Mouse (Mus musculus): ENCODE results near the gene Akap8l.

Gene Akap8l

DNA sequence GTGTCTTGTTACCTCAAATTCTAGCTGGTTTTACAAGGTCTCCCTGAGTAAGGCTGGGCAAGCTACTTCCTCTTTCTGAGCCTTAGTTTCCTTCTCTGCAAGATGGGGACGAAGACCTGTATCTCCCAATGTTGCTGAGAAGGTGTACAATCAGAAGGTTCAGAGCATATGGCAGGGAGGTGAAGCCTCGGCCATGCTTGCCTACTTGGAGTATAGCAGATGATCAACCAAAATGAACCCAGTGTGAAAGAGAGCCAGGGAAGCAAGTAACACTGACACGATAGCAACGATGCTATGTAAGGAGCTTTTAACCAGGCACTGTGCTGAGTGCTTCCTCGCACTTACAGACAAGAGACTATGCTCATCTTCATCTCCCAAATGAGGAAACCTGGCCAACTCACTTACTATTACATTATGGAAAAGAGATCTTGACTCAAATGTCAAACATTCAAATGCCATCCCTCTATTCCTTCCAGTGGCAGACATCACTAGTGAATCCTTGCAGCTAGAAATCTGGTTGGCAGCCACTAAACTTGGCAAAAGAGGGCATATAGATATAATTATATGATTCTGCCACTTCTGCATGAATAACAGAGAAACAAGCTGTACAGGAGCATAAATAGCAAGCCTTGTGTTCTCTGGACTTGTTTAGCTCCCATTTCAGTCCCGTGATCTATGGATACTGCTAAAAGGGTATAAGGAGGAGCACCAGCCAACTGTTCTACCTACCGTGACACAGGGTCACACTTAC is 8.0 kb upstream of the Akap8l start:
- DNase-seq (ENCODE audit: low spot score): no peak

GRCm38 (mm10) chr17:32356766-32357760 is 6.7 kb upstream of the Akap8l start:
- DNase-seq (ENCODE audit: low spot score): no peak

DNA sequence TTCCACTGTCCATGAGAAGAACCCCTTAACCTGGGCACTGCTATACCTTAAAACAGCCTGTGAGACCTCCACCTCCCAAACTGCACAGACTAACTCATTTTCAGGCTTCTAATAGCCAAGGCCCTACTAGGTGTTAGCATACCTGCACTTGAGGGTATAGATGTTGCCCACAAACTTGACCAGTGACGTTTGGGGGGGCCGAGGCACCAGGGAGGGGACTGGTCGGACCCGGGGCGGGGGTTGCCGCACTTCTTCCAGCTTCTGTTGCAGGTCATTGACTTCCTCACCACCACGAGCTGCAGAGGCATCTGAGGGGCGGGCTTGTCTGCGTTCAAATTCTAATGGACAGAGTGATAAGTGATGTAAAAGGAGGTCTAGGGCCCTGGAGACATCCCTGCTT is 5.9 kb upstream of the Akap8l start:
- DNase-seq (ENCODE audit: low spot score): no peak

- DNase-seq (ENCODE audit: low spot score): no peak
Measured at GRCm38 (mm10) chr17:32355031-32355430, 4.6 kb upstream of the Akap8l start.

DNA sequence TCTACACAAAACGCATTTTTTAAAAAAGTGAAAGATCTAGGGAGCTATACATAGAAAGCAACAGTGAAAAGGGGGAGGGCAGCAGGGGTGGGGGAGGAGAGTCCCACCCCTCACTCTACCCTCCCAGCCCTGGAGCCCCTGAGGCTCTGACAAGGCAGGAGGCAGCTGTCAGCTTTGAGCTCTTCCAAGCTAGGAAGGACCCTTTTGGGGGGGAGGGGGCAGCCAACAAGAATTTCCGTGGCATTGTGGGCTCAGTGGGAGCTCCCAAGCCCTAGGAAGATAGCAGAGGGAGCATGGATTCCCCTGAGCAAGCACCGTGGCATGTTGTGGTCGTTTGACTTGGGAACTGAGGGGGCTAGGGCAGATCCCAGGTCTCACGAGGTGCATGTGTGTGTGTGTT is 3.8 kb upstream of the Akap8l start:
- DNase-seq (ENCODE audit: low spot score): no peak

GRCm38 (mm10) chr17:32353696-32354095 is 3.3 kb upstream of the Akap8l start:
- DNase-seq (ENCODE audit: low spot score): no peak

- DNase-seq (ENCODE audit: low spot score): no peak
Measured at GRCm38 (mm10) chr17:32351726-32352125, 1.3 kb upstream of the Akap8l start.

DNA sequence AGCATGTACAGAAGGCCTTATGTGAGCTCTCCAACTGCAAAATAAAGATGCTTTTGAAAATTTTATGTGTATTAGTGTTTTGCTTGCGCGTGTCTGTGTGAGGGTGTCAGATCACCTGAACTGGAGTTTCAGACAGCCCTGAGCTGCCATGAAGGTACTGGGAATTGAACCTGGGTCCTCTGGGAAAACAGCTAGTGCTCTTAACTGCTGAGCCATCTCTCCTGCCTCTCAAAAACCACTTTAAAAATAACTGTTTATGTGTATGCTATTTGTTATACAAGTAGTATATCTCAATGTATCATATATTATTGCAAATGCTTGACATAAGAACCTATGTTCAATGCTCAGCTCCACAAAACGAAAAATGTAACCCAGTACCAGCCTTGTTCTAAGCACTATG is 862 bp upstream of the Akap8l start:
- no peak for DNase-seq (ENCODE audit: low spot score)

- DNase-seq (ENCODE audit: low spot score): no peak
Measured at GRCm38 (mm10) chr17:32349851-32350381, 491 bp downstream of the Akap8l start.

DNA sequence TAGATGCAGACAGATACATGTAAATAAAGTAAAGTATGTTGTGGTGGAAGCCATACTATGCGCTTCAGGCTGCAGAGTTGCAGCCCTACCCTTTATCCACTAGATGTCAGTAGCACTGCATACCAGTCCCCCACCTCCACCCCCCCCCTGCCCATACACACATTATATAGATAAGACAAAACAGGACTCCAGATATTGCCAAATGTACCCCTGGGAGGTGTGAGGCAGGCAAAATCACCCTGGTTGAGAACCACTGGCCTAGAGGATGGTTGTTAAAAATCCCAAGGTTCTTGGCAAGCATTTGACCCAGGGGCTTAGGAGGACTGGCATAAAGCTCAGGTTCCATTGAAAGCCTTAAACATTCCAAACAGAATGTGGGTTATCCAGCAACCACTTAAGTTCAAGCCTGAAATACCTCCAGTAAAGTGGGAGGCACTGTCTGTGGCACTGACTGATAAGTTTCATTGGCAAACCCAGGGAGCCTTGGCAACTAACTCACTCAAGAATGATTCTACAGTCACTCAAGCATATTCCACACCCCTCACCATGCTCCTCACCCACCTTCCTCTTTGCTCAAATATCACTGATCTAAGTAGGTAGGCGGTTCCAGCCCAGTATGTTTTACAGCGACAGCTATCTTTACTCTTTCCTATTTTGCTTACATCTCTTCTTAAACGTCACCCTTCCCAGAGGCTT is 1.2 kb downstream of the Akap8l start:
- DNase-seq (ENCODE audit: low spot score): peak; percentile 52

DNA sequence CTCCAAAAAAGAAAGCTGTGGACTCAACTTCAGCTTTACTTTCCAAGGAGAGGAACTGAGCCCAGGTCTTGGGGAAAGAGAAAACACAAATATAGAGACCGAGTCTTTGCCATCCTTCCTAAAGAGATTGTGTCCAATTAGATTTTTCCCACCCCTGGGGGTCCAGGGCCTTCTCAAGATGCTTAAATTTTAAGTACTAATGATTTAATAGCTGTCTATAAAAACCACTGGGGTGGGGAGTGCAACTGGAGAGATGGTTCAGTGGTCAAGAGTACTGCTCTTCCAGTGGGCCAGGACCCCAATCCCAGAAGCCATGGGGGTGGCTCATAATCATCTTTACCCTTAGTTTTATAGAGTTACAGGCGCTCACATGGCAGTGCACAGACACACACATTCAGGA is 2.0 kb downstream of the Akap8l start:
- DNase-seq (ENCODE audit: low spot score): no peak

GRCm38 (mm10) chr17:32341102-32341501 is 9.3 kb downstream of the Akap8l start:
- no peak for DNase-seq (ENCODE audit: low spot score)

GRCm38 (mm10) chr17:32340110-32340509 is 10.3 kb downstream of the Akap8l start:
- no peak for DNase-seq (ENCODE audit: low spot score)

DNA sequence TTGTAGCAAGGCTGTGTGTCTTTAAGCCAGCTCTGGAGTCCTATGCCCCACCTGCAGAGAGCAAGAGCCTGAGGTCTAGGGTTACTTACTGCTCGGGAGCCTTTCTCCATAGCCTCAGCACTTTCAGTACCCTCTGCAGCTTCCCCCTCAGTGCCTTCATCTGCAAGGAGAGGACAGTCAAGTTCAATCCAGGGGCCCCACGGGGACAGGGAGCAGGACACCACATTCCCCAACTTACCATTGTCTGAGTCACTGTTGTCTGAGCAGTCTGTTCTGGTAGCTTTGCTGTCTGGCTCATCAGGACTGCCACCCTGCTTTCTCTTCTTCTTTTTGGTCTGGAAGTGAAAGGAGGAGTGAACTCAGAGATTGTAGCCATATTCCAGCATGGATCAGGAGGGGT is 14.5 kb downstream of the Akap8l start:
- DNase-seq (ENCODE audit: low spot score): no peak

GRCm38 (mm10) chr17:32334921-32335320 is 15.5 kb downstream of the Akap8l start:
- DNase-seq (ENCODE audit: low spot score): no peak

DNA sequence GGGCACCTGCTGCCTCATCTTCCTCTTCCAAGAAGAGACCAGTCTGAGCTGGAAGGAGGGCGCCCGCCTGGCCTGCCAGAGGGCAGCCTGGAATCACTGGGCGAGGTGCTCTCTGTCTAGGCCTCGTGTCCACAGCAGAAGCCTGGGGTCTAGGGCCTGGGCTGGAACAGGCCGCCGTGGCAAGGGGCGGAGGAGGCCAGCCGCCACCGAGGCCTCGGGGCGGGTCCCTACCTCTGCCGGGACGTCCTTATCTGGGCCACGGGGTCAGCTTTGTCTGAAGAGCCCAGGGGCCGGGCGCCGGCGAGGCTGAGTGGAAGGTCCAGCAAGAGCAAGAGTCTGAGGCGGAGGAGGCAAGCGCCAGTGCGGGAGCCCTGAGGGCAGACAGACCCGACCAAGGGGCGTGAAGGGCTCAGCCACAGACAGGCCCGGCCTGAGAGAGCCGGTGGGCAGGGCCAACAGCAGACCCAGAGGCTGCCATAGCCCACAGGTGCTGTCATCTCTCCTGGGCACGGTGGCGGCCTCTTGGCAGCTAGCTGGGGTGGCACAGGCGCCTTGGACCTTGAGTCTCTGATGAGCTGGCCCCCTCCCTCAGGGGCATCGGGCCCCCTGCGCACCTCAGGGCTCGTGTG is 16.6 kb downstream of the Akap8l start:
- DNase-seq (ENCODE audit: low spot score): no peak

- no peak for DNase-seq (ENCODE audit: low spot score)
Measured at GRCm38 (mm10) chr17:32327501-32327900, 22.9 kb downstream of the Akap8l start.

DNA sequence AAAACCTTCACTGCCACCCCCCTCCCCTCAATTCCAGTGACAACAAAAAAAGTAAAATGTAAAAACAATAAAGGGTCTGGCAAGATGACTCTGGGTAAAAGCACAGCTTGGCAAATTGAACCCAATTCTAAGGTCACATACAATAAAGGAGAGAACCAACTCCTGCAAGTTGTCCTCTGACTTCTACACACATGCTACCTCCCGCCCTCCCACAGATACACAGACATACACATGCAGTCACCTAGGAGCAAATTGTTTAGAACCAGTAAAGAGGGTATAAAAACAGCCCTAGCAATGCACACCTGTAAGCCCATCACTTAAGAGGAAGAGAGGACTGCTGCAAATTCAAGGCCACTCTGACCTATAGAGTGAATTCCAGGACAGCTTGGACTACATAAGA is 27.6 kb downstream of the Akap8l start:
- DNase-seq (ENCODE audit: low spot score): no peak

GRCm38 (mm10) chr17:32321836-32322235 is 28.6 kb downstream of the Akap8l start:
- no peak for DNase-seq (ENCODE audit: low spot score)

DNA sequence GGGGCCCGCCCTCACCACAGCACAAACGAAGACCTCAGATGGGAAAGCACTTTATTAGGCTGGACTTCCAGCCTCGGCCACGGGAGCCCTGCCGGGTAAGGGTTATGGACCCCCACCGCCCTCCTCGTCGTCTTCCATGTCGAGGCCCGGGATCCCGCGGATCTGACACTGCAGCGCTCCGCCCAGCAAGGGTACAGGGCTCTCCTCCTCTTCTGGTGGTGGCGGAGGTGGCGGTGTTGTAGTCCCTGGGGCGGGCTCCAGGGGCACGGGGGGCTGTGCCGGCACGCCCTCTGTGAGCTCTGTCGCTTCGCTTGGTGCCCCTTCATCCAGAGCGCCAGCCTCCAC is 29.0 kb downstream of the Akap8l start:
- no peak for DNase-seq (ENCODE audit: low spot score)

DNA sequence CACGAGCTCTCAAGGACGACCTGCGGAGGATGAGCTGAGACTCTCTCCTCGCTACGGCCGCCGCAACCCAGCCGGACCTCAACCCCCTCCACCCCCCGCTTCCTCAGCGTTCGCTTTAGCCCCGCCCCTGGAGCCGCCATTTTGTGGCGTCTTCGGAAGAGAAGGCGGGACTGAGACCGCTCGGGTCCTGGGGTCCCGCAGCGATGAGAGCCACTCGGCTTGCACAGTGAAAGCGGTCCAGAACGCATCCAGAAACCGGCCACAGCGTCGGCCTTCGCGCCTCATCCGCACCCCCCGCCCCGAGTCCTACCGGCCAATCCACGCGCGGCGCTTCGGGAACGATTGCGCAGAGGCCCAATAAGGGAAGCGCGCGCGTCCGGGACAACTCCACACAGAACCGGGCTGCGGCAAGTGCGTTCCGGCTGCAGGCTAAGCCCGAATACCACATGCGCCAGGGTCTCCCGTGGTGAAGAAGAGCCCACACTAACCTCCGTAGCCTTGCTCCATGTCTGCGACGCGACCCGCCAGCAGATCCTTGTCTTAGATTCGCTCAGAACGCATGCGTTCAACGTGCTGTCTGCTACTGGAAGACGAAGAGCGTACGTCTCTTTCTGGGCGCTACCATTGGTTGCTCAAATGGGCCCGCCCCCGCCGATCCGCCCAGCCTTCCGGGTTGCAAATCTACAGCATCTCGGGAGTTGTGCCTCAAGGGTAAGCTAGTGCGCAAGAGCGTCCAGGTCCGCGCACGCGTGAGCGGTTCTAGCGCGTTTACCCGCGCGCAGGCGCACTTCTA is 29.6 kb downstream of the Akap8l start, which contains the start of gene Akap8:
Akap8 (minus strand) TSS at position 642 of the 793 bp plus-strand sequence.
- peak; percentile 93 for DNase-seq (ENCODE audit: low spot score)
